Mouse (Mus musculus) embryonic facial prominence, embryonic 12.5 days (tissue): ENCODE results near the gene Tph1. TPM values are rescaled to one million over a fixed set of nuclear protein-coding genes. Genes with fewer than 3 reads are reported as not detected.

ENCODE experiments used
- ATAC-seq: fragments of 200-750 bp; cut with Nextera tagmentation; 2 replicates; pipeline ENCODE4 v1.8.0; 2017; ENCODE audit not compliant: insufficient number of reproducible peaks, insufficient read depth, low FRiP score, low TSS enrichment
- H3K27ac ChIP-seq: fragments of 300-500 bp; sonication (generic); 2 replicates; pipeline ENCODE4 v1.5.1; 2016; ENCODE audit warnings: mild to moderate bottlenecking
- H3K27me3 ChIP-seq: fragments of 300-500 bp; sonication (generic); 2 replicates; pipeline ENCODE4 v1.6.1; 2016; ENCODE audit warnings: mild to moderate bottlenecking, moderate library complexity
- H3K36me3 ChIP-seq: fragments of 300-500 bp; sonication (generic); 2 replicates; pipeline ENCODE4 v1.6.1; 2016; ENCODE audit warnings: mild to moderate bottlenecking
- H3K4me1 ChIP-seq: fragments of 300-500 bp; sonication (generic); 2 replicates; pipeline ENCODE4 v1.6.1; 2016
- H3K4me2 ChIP-seq: fragments of 300-500 bp; sonication (generic); replicated peaks from 2 replicates; pipeline ENCODE4 v1.6.1; 2016; ENCODE audit warnings: mild to moderate bottlenecking, moderate library complexity
- H3K4me3 ChIP-seq: fragments of 300-500 bp; sonication (generic); 2 replicates; pipeline ENCODE4 v1.5.1; 2016; ENCODE audit warnings: mild to moderate bottlenecking
- H3K9ac ChIP-seq: fragments of 300-500 bp; sonication (generic); 2 replicates; pipeline ENCODE4 v1.6.1; 2016; ENCODE audit warnings: mild to moderate bottlenecking, moderate library complexity
- H3K9me3 ChIP-seq: fragments of 300-500 bp; sonication (generic); 2 replicates; pipeline ENCODE4 v1.6.1; 2016; ENCODE audit warnings: mild to moderate bottlenecking, moderate library complexity
- WGBS: fragments of 180-500 bp; shearing (Covaris S2); methylation state at CpG from one replicate; pipeline ENCODE4 v1.1.7; 2016; 5-methylcytosine and 5-hydroxymethylcytosine counted together
- polyA plus RNA-seq: library from polyadenylated mRNA; unstranded; fragments of >200 nt; fragmentation: Nextera tagmentation; extraction: Ambion mirVana; gene quantifications from 2 replicates; pipeline ENCODE4 v1.2.1, GENCODE M21; 2016

Gene Tph1
- polyA plus RNA-seq: 0.26 and 0.64 TPM in 2 replicates

GRCm38 (mm10) chr7:46672160-46672672 lies at the start of gene Tph1:
TSS of gene Tph1 (minus strand) at chr7:46672537.
- H3K9ac ChIP-seq: no peak within 1 kb of the TSS
- H3K4me2 ChIP-seq: no peak within 1 kb of the TSS
- no peaks in the 10 kb centered on the region for H3K36me3 ChIP-seq
- no peak within 1 kb of the TSS for H3K4me3 ChIP-seq
- H3K27ac ChIP-seq: no peak within 1 kb of the TSS
- 0 out of 2 replicates have a peak, but pooled peaks cover 3% of the 10 kb centered on the region for H3K27me3 ChIP-seq
- H3K4me1 ChIP-seq: peaks cover 13% of the 10 kb centered on the region
- no peaks in the 10 kb centered on the region for H3K9me3 ChIP-seq
- ATAC-seq: no peak
- 42% methylated on average over 10 of the region's 10 CpGs for WGBS

DNA sequence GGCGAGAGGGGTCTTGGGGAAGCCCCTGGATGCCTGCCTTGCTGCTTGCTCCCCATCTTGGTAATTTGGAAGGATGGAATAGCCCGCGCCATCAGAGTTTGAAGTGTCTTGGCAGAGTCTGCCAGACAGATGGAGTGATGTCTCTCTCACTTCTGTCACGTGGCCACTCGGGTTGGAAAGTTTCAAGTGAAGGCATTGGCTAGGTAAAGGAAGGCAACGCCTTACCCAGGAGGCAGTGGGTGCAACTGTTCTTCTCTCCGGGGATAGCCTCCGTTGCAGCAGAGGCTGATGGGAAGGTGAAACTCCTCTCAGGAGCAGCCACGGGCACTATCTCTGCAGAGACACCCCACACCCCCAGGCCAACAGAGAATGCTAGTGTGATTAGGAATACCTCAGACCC lies 48.1 kb upstream of the Tph1 start:
- Histone ChIP-seq H3K27me3 (no peaks in the 10 kb centered on the region), H3K4me3 (no peak overlapping the region), H3K4me2 (no peak overlapping the region), H3K9ac (no peak overlapping the region), H3K4me1 (no peaks in the 10 kb centered on the region), H3K27ac (no peak overlapping the region), H3K9me3 (no peaks in the 10 kb centered on the region), H3K36me3 (no peaks in the 10 kb centered on the region)
- 72% methylated on average over 9 of the region's 9 CpGs for WGBS
- no peak for ATAC-seq

DNA sequence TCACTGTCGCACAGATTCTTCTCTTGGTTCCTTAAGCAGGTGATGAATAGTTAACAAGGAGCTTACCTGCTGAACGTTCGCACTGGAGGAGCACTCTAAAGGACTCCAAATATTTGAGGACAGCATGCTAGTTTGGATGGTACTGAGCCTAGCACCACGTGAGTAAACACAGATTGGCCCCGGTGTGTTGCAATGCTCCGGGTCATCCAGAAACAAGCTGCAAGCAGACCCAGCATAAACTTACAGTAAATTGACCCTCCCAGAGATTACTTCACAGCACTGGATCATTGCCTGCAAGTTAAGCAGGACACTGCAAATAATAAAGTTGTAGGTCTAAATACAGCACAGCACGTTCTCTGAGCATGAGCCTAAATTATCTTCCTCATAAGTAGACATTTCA lies 47.2 kb upstream of the Tph1 start:
- Histone ChIP-seq H3K36me3 (no peaks in the 10 kb centered on the region), H3K4me3 (no peak overlapping the region), H3K4me2 (no peak overlapping the region), H3K9ac (no peak overlapping the region), H3K27me3 (no peaks in the 10 kb centered on the region), H3K27ac (no peak overlapping the region), H3K9me3 (no peaks in the 10 kb centered on the region), H3K4me1 (no peaks in the 10 kb centered on the region)
- 80% methylated on average over 7 of the region's 7 CpGs for WGBS
- ATAC-seq: 0 out of 2 replicates have a peak, but pooled peaks have one; percentile 52

DNA sequence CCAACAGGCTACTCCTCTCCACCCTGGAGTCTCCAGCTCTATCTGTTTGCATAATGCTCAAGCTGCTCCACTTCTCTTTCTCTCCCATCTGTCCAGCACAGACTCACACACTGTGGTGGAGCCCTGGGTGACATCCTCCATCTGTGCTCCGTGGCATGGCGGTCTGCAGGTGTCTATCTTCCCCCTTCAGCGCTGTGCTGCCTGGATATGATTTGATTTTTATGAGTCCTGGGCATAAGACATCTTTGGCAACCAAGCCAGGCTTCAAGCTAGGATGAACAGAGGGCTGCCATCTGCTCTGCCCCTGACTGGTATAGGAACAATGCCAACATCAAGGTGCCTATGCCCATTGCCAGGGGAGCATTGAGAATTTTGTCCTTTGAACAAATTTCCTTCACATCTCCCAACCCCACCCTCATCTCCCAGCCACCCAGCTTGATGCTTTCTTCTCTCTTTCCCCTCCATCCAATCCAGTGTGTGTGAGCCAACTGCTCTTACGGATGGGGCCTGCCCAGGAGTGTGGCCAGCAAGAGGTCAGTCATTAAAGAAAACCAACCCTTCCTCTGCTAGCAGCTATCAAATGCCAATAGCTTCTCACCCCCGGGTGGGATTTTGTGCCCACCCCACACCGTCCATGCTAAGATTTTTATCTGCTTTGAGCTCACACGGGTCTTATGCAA lies 46.4 kb upstream of the Tph1 start:
- H3K9ac ChIP-seq: no peak overlapping the region
- H3K9me3 ChIP-seq: no peaks in the 10 kb centered on the region
- no peak overlapping the region for H3K27ac ChIP-seq
- H3K27me3 ChIP-seq: no peaks in the 10 kb centered on the region
- no peak for ATAC-seq
- WGBS: 82% methylated on average over 7 of the region's 7 CpGs
- no peaks in the 10 kb centered on the region for H3K36me3 ChIP-seq
- H3K4me1 ChIP-seq: no peaks in the 10 kb centered on the region
- no peak overlapping the region for H3K4me2 ChIP-seq
- H3K4me3 ChIP-seq: no peak overlapping the region

DNA sequence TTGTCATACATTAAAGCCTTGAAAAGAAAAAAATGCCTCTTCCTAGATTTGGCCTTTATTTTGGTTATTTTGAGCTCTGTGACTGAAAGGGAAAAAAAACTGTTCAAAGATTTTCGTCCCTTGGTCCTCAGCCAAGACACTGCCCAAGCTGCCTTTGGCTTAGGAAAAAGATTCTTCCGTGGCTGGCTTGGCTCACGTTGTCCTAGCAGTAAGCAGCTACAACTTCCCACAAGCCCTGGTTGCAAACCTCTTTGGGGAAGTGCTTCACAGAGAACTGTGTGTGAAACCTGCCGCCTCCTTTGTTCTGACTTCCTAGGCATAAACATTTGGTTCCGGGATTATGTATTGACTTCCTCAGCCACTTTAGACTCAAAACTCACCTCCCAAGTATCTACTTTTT lies 44.6 kb upstream of the Tph1 start:
- no peak overlapping the region for H3K4me3 ChIP-seq
- no peaks in the 10 kb centered on the region for H3K9me3 ChIP-seq
- H3K27ac ChIP-seq: no peak overlapping the region
- no peaks in the 10 kb centered on the region for H3K27me3 ChIP-seq
- no peaks in the 10 kb centered on the region for H3K4me1 ChIP-seq
- no peak for ATAC-seq
- WGBS: 62% methylated on average over 5 of the region's 5 CpGs
- H3K4me2 ChIP-seq: no peak overlapping the region
- no peak overlapping the region for H3K9ac ChIP-seq
- H3K36me3 ChIP-seq: no peaks in the 10 kb centered on the region

DNA sequence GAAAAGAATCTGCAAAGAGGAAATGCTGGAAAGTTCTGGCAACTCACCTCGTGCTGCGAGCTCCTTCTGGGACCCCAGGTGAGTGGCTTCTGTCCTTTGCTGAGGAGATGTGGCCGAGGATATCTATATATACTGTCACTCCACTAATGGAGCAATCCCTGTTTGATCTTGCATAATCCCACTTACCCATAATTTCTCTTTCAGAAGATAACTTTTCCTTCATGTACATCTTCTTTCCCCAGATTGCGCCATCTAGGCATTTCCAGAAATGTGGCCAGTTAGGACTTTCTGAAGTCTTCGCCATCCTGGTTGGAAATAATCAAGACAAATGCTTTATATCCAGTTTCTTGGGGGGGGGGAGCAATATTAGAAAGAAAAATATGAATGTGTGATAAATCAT lies 43.3 kb upstream of the Tph1 start, which contains the start of gene Saa3:
Gene Saa3 (minus strand): TSS at position 101 of the 400 bp plus-strand sequence.
- H3K27ac ChIP-seq: no peak within 1 kb of the TSS
- no peaks in the 10 kb centered on the region for H3K27me3 ChIP-seq
- H3K4me2 ChIP-seq: no peak within 1 kb of the TSS
- WGBS: 88% methylated on average over 5 of the region's 5 CpGs
- no peaks in the 10 kb centered on the region for H3K4me1 ChIP-seq
- ATAC-seq: no peak
- H3K9ac ChIP-seq: no peak within 1 kb of the TSS
- no peaks in the 10 kb centered on the region for H3K9me3 ChIP-seq
- H3K4me3 ChIP-seq: no peak within 1 kb of the TSS
- H3K36me3 ChIP-seq: no peaks in the 10 kb centered on the region

DNA sequence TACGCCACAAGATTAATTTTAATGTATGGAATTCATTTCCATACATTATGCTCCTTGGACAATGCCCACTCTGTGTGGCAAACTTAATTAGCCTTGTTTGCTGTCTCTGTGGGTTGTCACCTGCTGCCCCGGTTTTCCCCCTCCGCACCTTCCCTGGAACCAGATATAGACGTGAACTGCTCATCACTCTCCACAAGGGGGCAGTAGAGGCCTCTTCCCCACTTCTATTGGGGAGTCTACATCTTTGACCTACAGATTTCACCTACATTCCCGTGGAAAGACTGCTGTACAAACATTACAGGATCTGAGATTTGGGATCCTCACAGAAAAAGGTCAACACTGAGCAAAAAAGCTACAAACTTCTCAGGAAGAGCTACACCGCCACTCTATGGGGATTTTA lies 42.2 kb upstream of the Tph1 start:
- 35% methylated on average over 6 of the region's 6 CpGs for WGBS
- no peak overlapping the region for H3K4me3 ChIP-seq
- H3K36me3 ChIP-seq: no peaks in the 10 kb centered on the region
- ATAC-seq: no peak
- no peak overlapping the region for H3K27ac ChIP-seq
- H3K27me3 ChIP-seq: no peaks in the 10 kb centered on the region
- no peak overlapping the region for H3K9ac ChIP-seq
- H3K4me1 ChIP-seq: peaks cover 2% of the 10 kb centered on the region
- no peaks in the 10 kb centered on the region for H3K9me3 ChIP-seq
- H3K4me2 ChIP-seq: no peak overlapping the region

- H3K9ac ChIP-seq: no peak overlapping the region
- H3K36me3 ChIP-seq: peaks cover 10% of the 10 kb centered on the region; the same call in 1 of the 2 replicates
- WGBS: 71% methylated on average over 6 of the region's 6 CpGs
- no peak overlapping the region for H3K4me3 ChIP-seq
- no peak overlapping the region for H3K4me2 ChIP-seq
- H3K9me3 ChIP-seq: no peaks in the 10 kb centered on the region
- no peak overlapping the region for H3K27ac ChIP-seq
- no peaks in the 10 kb centered on the region for H3K27me3 ChIP-seq
- no peak for ATAC-seq
- peaks cover 5% of the 10 kb centered on the region for H3K4me1 ChIP-seq
Observed at GRCm38 (mm10) chr7:46712250-46712649, 39.9 kb upstream of the Tph1 start.

DNA sequence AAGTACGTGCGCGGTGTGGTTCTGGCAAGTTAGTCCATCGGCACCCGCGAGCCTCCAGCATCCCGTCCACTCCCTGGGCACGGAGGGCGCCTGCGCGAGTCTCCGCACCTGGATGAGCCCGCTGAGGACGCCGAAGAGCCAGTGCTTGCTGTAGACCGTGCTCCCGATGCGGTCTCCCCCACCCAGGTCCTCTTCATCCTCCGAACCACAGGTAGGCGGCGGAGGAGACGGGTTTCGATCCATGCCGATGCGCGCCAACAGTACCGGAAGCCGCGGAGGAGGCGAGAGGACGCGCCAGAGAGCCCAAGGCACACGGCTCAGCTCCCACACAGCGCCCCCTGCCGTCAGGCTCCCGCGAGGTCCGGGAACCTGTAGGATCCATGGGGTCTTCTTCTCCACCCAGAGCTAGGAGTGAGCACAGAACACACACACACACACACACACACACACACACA lies 38.1 kb upstream of the Tph1 start, which contains the start of gene Saal1:
Gene Saal1 (minus strand): TSS at position 291 of the 455 bp plus-strand sequence.
- H3K4me2 ChIP-seq: peak within 1 kb of the TSS; percentile 57
- H3K4me3 ChIP-seq: peak within 1 kb of the TSS; percentile 73
- peaks cover 5% of the 10 kb centered on the region for H3K4me1 ChIP-seq
- peak within 1 kb of the TSS; percentile 81 for H3K27ac ChIP-seq
- ATAC-seq: peak; percentile 92
- no peaks in the 10 kb centered on the region for H3K27me3 ChIP-seq
- 1% methylated on average over 38 of the region's 38 CpGs for WGBS
- H3K9me3 ChIP-seq: no peaks in the 10 kb centered on the region
- H3K36me3 ChIP-seq: peaks cover 25% of the 10 kb centered on the region
- peak within 1 kb of the TSS; percentile 82 for H3K9ac ChIP-seq

- ATAC-seq: no peak
- no peaks in the 10 kb centered on the region for H3K9me3 ChIP-seq
- WGBS: 91% methylated on average over 6 of the region's 6 CpGs
Observed at GRCm38 (mm10) chr7:46700521-46701025, 28.2 kb upstream of the Tph1 start.

GRCm38 (mm10) chr7:46696754-46697153 lies 24.4 kb upstream of the Tph1 start:
- no peak overlapping the region for H3K4me2 ChIP-seq
- H3K9ac ChIP-seq: no peak overlapping the region
- H3K4me1 ChIP-seq: no peaks in the 10 kb centered on the region
- no peaks in the 10 kb centered on the region for H3K27me3 ChIP-seq
- H3K4me3 ChIP-seq: no peak overlapping the region
- no peak for ATAC-seq
- H3K9me3 ChIP-seq: no peaks in the 10 kb centered on the region
- 75% methylated on average over 1 of the region's 1 CpGs for WGBS
- H3K36me3 ChIP-seq: peaks cover 76% of the 10 kb centered on the region
- H3K27ac ChIP-seq: no peak overlapping the region

More at GRCm38 (mm10) chr7:46700521-46701025, 28.2 kb upstream of the Tph1 start:
- Histone ChIP-seq H3K27me3 (no peaks in the 10 kb centered on the region), H3K4me1 (no peaks in the 10 kb centered on the region), H3K36me3 (peaks cover 98% of the 10 kb centered on the region), H3K4me2 (no peak overlapping the region), H3K9ac (no peak overlapping the region), H3K27ac (no peak overlapping the region), H3K4me3 (no peak overlapping the region)

DNA sequence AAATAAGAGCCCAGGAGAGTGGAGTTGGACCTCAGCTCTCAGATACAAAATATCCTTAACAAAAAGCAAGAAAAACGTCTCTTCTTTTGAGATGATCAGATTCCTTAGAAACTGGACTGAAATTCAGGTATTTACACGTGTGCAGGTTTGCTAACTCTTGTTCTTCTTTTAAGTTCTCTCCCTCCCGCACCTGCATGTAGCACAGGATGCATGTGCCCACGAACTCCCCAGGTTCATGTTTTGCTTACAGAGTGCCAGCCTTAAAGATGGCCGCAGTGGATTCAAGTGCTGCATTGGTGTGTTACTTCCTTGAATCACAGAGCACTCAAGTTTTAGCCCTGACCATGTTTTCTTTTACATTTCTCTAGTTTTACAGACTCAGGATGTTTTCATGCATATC lies 14.5 kb upstream of the Tph1 start:
- Histone ChIP-seq H3K4me3 (no peak overlapping the region), H3K9me3 (no peaks in the 10 kb centered on the region), H3K4me1 (no peaks in the 10 kb centered on the region), H3K36me3 (peaks cover 31% of the 10 kb centered on the region), H3K27me3 (no peaks in the 10 kb centered on the region), H3K9ac (no peak overlapping the region), H3K4me2 (no peak overlapping the region), H3K27ac (no peak overlapping the region)
- no peak for ATAC-seq
- WGBS: 85% methylated on average over 5 of the region's 5 CpGs
